Mouse (Mus musculus) olfactory bulb, adult 2 months (tissue): Measurements from ENCODE around the gene Sncb.

ENCODE experiments used
- CTCF ChIP-seq: fragments of 200-500 bp; IDR thresholded peaks from 2 replicates; pipeline ENCODE4 v1.5.1; 2012; ENCODE audit warnings: low read depth, mild to moderate bottlenecking, low read length, moderate library complexity; ENCODE audit not compliant: insufficient read depth
- POLR2A ChIP-seq: fragments of 200-500 bp; IDR thresholded peaks from 2 replicates; pipeline ENCODE4 v1.6.1; 2012; ENCODE audit warnings: mild to moderate bottlenecking, low read depth, low read length, moderate library complexity; ENCODE audit not compliant: insufficient read depth

DNA sequence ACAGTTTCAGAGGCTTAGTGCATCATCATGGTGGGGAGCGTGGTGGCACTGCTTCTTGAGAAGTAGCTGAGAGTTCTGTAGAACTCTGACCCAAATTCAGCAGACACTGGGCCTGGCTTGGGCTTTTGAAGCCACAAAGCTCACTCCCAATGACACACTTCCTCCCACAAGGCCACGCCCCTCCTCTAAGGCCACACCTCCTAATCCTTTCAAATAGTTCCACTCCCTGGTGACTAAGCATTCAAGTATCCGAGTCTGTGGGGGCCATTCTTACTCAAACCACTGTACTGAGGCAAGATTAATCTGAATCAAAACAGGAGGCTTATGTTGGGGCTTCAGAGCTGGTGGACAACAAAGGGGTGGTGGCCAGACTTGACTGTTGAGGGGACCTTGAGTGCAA is 55.5 kb downstream of the Sncb start:
- TF ChIP-seq CTCF (no peak), POLR2A (no peak)
